Mouse (Mus musculus) lung, postnatal 0 days (tissue): ENCODE measurements around the gene Cyp1a1.

Experiments
- CTCF ChIP-seq: IDR thresholded peaks from 2 replicates; pipeline ENCODE4 v1.5.1; 2016; ENCODE audit warnings: antibody characterized with exemption, mild to moderate bottlenecking
- EP300 ChIP-seq: IDR thresholded peaks from 2 replicates; pipeline ENCODE4 v1.6.1; 2016; ENCODE audit warnings: antibody characterized with exemption, mild to moderate bottlenecking, control low read depth

GRCm38 (mm10) chr9:57666536-57666935, 21.2 kb upstream of the Cyp1a1 start:
- TF ChIP-seq CTCF (no peak), EP300 (no peak)
